Mouse (Mus musculus) gonadal fat pad, adult 2 months (tissue): ENCODE data around the gene Kpnb1. TPM values are rescaled to one million over a fixed set of nuclear protein-coding genes. Genes with fewer than 3 reads are reported as not detected.
"Not testable (repeated sequence)": the region's sequence is repeated elsewhere in the genome, so short reads cannot be mapped to it uniquely, and the experiment has no call there.

Source experiments
- DNase-seq: peaks from one replicate; pipeline ENCODE4 v3.0.0-alpha.2; 2012; ENCODE audit warnings: low read depth
- polyA plus RNA-seq: library from polyadenylated mRNA; depleted of rRNA; stranded (reverse); fragments of >200 nt; gene quantifications from 2 replicates; pipeline ENCODE4 v1.2.3, GENCODE M21; 2012; rRNA removed

The Kpnb1 gene
- 40.4 and 42.5 TPM in 2 replicates for polyA plus RNA-seq

DNA sequence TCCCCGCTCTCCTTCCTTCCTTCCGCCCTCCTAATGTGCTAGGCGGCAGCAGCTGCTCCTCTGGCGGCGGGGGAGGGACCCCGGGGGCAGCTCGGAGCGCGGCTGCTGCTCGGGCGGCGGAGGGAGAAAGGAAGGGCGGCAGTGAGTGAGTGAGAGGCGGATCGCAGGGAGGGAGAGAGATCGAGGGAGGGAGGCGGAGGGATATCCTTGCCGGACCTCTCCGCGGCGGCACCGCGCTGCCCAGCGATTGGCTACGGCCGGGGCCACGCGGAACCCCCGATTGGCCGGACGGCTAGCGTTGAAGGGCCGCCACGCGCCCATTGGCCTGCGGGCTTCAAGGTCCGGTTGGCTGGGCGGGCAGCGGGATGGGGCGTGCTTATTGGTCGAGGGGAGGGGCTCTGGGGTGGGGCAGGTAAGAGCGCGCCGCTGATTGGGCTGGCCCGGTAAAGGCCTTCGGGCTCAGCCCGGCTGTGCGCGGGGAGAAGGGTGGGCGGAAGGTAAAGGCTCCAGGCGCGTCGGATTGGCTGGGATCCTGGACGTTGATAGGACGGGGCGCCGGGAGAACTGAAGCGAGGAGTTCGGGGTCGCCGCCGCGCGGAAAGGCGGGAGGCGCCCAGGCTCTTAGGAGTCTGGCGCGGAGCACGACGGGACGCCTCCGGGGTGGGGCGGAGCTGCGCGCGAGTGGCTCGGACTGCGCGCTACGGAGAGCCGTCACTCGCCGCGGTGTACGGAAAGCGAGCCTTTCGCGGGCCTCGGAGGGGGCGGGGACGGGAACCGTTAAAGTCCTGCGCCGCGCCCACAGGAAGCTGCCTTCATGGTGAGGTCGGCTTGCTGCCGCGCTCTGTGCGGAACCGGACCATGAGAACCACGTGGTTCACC, at the start of gene Kpnb1:
Kpnb1 (minus strand) TSS at position 118 of the 879 bp plus-strand sequence.
- peak; percentile 72 for DNase-seq

DNA sequence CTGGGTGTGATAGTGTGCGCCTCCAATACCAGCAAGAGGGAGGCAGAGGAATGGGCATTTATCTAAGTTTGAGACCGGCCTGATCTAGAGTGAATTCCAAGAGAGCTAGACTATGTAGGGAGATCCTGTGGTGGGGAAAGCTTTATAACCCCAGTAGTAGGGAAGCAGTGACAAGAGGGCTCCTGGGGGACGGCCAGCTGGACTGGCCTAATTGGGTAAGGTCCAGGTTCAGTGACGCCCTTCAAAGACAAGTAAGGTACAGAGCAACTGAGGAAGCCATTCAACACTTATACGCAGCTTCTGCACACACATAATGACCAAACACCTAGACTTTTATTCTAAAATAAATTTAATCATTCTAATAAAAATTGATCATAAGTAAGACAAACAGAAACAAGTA, 44.8 kb upstream of the Kpnb1 start:
- no peak for DNase-seq

DNA sequence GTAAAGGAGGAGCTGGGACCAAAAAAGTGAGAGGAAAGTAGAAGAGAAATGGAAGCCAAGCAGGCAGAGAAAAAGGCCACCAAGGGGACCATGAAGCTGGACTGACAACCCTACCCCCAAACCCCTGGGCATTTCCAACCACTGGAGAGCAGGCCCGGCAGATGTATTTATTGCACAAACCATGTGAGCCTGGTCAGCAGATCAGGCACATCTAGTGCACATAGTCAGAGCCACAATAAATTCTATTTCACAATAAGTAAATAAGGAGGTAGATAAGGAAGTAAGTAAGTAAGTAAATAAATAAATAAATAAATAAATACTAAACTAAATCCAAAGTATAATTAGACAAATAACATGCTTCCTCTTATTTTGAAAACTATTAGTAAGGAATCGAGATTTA, 41.7 kb upstream of the Kpnb1 start:
- no peak for DNase-seq

DNA sequence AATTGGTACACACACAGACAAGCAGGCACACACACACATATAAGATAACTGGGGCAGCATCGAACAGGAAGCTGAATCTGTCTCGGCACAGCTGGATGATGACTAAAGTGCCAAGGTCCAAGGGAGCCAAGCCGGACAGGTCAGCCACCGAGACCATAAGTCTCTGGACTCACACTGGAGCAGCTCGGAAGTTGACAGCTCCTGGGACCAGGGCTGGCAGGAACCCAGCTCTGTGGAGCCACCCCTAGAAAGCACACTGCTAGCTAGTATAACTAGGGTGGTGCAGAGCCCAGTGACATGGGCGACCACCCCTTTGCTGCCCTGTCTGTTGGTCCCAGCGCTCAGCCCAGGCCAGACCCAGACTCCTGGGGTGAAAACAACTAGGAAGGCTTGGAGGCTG, 41.3 kb upstream of the Kpnb1 start:
- no peak for DNase-seq

DNA sequence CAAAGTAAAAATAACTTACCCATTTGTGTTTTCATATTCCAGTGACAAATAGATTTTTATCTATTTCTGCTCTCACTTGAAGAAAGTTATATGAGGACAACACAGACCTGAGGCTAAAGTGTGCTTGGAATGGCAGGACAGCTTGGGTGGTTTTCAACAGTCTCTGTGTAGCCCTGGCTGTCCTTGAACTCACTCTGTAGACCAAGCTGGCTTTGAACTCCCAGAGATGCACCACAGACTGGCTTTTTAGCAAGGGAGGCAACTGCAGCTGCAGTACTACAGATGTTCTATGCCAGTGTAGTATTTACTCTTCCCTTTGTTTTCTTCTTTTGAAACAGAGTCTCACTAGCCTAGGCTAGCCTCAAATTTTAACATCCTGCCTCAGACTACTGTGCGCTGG, 38.5 kb upstream of the Kpnb1 start:
- DNase-seq = no peak

DNA sequence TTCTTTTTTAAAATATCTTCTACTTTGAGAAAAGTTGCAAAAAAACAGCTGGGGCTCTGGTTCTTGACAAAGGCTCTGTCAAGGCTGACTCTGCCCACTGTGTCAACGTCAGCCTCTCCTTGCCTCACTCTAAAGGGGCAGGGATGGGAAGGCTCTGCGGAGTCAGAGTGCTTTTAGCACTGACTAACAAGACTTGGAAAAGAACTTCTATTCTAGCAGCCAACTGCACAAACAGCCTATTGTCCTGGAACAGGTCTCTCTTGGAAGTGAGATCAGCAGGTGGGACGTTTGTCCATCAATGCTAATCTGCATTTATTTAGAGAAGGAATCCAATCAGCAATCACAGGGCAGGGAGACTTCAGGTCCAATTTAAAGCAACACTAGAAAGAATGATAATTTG, 35.8 kb upstream of the Kpnb1 start:
- DNase-seq = no peak

DNA sequence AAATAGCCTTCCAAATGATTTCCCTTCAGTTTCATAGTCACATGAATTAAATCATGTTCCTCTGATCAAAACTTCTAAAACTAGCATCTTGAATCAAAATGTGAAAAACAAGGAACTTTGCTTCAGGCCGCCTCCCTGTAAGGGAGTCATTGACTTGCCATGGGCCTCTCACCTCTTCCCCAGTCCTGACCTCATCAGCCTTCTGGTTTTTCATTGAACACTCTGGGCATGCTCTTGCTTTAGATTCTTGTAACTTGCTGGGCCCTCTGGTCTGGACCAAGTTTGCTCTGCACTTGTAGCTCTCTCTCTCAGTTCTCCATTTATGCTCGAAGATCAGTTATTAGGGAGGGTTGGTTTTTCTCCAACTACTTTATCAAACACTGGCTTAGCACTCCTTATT, 33.9 kb upstream of the Kpnb1 start:
- DNase-seq = no peak

DNA sequence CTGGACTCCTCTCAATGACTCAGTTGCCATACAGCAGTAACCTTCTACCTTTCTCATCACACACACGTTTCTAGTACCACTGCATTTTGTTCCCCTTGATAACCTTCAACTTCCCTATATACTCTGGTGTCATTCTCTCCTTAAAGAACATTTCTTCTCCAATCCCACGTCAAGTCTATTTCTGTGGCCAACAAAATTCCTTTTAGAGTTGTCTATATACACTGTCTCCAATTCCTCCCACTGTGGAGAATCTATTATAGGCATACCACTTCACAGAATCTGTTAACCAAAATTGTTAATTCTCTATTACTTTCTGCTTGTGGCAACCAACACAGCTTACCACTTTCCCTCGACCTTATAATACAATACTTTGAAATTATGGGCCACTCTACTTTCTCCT, 32.5 kb upstream of the Kpnb1 start:
- no peak for DNase-seq

DNA sequence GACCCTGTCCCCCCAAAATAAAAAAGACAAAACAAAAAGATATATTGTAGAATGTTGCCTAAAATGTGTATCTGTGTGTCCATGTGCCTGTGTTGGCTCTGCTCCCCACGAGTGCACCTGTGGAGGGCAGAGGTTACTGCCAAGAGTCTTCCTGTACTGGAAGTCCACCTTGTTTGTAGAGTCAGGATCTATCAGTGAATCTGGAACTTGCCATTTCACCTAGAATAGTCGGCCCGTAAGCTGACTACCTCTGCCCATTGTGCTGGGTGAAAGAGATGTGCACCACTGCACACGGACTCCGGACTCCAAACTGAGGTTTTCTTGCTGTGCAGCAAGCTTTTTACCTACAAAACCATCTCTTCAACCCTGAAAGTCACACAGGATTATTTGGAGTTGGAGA, 26.7 kb upstream of the Kpnb1 start:
- DNase-seq = no peak

DNA sequence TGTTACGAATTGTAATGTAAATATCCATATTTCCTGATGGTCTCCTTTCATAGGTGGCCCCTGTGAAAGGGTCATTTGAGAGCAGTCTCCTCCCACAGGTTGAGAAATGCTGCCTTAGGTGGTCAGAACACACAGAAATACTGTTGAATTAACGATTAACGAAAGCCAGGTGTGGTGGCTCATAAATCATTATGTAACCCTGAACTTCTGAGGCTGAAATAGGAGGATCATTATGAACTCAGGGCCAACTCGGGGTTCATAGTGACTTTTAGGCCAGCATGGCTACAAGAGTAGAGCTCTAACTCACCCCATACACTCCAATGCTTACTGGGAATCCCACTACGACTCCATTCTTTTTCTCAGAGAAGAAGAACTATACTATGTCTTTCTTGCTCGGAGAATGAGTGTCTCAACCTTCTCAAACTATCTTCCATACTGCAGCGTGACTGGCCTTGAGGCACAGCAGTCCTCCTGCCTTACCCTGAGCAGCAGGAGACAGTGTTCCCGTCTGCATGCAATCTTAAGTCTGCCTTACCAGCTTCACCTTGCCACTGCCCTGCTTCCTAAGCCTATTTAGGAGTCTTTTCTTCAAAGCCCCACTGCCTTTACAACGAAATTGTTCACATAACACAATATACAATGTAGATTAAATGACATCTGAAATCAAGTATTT, 23.2 kb upstream of the Kpnb1 start:
- no peak for DNase-seq

DNA sequence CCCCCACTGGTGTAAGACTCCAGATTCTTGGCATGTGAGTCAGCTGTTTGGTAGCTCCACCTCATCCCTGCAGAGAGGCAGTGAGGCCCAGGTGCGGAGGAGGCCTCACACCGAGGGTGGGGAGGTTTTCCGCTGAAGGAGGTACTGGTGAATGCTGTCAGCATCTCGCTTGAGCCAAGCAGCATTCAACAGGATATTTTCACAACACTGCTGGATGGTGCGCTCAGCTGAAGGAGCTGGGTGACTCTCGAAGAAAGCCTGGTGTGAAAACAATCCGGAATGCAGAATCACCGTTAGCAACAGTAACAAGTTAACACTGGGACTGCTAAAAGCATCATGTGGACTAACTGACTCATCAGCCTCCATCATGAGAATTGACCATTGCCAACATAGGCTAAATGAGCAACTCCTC, 19.3 kb upstream of the Kpnb1 start:
- no peak for DNase-seq

DNA sequence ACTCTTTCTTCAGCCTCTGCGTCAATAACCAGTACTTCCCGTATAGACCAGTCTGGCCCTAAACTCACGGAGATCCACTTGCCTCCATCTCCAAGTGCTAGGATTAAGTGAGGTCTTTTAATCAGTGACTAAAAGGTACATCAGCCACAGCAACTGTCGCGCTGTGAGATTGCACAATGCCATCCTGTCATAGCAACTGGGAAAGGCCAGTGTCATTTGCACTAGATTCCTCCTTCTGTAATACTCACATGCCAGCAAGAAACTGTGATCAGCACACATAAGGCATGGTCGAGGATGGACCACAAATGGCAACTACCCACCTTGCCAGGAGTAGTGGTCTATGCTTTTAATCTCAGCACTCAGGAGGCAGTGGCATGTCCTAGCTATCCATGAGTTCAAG, 11.8 kb upstream of the Kpnb1 start:
- DNase-seq = no peak

DNA sequence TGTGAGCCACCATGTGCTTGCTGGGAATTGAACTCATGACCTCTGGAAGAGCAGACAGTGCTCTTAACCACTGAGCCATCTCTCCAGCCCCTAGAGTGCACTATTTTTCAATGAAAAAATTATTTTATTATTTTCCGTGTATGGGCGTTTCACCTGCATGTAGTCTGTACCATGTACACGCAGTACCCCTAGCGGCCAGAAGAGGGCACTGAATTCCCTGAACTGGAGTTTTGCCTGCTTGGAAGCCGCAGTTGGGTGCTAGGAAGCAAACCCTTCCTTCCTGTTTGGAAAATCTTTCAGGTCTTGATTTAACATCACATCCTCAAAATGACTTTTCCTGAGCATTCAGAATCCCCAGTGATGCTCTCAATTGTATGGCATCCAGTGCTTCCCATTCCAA, 10.9 kb upstream of the Kpnb1 start:
- no peak for DNase-seq

DNA sequence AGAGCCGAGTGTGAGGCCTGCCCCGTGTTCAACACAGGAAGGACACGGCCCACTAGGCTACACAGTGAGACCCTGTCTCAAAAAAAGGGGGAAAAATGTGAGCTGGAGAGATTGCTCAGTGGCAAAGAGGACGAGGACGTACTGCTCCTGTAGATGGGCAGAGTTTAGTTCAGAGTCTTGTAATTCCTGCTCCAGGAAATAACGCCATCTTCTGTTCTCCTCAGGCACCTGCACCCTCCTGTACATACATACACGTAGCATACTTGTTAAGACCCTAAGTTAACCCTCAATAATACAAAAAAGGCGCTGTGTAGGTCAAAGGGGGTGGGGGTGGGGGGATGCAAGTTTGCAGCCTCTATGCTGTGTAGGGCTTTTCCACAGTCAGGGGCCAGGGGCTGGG, 9.3 kb upstream of the Kpnb1 start:
- no peak for DNase-seq

DNA sequence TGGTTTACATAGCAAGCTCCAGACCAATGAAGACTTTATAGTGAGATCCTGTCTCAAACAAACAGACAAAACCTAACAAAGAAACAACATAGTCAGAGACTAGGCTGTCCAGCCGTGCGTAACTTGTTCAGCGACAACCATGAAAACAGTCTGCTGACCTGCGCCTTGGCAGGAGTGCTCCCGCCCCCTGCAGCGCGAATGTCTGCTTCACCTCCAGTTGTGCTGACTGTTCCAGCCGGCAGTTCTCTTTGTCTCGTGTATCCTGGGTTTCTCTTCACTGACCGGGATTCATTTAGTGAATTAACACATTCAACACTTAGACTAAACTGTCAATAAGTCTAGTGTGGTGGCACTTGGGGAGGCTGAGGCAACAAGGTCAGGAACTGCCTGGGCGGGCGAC, 8.9 kb upstream of the Kpnb1 start:
- DNase-seq = no peak

DNA sequence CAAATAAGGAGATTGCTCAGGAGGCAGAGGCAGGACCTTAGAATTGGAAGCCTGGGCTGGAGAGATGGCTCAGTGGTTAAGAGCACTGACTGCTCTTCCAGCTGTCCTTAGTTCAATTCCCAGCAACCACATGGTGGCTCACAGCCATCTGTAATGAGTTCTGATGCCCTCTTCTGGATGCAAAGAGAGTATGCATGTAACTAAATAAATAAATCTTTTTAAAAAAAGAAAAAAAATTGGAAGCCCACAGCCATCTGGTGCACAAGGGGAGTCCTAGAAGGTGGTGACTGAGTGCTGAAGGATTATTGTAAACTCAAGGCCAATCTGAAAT, 4.9 kb upstream of the Kpnb1 start:
- no peak for DNase-seq

DNA sequence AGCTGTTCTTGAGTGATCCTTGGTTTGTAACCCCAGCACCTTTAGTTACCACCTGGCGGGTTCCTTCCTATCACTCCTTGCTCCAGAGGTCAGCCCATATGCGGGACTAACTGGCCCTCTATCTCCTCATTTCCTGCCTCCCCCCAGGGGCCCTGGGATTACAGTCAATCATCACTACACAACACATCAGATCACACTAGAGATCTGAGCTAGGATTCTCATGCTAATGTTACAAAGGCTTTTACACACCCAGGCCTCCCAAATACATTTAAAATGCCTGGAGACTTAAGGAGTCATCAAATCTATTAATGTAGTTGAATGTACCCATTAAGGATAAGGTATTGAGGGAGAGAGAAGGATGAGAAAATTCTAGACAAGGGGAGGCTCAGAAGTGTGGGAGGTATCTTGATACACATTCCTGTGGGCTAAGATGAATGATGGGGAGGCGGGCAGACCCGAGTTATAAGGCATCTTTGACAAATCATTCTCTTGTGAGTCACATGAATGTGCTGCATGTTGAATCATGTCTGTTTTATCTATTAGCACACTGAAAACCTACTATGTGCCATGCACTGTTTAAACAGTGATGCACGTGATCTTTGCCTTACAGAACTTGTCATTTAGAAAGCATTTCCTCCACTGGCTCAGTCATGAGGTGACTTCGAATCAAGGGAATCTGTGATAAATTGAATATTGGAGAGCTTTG, 4.4 kb upstream of the Kpnb1 start:
- DNase-seq = no peak

DNA sequence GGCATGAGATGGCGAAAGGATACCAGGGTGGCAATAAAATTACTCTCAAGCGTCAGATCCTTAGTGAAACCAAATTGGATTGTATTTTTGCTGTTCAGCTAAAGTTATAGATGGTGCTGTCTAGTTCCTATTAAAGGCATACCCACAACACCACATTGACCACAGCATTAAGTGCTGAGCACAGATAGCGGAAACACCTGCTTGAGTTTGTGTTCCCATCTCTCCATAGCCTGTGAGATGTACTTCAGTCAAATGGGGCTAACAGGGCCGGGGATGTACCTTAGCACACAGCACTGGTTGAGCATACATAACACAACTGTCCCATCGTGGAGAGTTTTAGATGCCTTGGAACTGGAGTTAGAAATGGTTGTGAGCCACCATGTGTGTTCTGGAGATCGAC, 3.3 kb upstream of the Kpnb1 start:
- no peak for DNase-seq

DNA sequence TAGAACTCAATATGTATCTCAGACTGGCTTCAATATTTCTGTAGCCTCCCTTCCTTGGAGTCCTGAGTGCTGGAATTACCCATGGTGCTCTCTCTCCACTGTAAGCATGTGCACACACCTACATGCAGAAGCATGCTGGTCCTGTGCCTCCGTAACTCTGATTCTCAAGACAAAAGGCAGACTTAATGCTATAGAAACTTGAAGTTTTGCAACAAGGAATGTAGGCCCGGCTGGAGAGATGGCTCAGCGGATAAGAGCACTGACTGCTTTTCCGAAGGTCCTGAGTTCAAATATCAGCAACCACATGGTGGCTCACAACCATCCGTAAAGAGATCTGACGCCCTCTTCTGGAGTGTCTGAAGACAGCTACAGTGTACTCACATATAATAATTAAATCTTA, 2.0 kb upstream of the Kpnb1 start:
- DNase-seq = not testable (repeated sequence)

DNA sequence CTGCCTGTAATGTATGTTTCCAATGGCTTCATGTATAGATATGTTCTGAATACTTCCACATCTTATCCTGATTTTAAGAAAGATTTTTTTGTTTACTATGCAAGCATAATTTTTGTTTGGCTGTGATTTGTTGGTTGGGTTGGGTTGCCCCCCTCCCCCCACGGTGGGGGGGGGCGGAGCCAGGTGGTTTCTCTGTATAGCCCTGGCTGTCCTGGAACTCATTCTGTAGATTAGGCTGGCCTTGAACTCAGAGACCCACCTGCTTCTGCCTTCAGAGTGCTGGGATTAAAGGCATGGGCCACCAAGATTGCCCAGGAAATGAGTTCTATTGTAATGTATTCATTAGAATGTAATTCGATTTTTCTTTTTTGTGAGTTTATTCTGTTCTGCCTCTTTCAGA, 1.6 kb upstream of the Kpnb1 start:
- DNase-seq = no peak

DNA sequence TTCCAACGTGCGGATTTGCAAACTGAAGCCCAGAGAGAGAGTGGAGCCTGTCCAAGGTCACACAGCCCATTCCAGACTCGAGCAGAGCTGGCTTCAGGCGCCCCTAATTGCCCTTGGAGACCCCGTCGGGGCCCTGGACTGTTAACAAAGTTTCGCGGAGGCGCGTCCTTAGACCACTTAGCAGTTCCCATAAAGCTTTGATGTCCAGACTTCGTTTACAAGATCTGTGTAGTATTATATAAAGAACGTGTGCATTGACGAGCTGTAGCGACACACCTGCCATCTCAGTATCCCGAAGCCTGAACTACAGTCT, 918 bp upstream of the Kpnb1 start:
- no peak for DNase-seq

DNA sequence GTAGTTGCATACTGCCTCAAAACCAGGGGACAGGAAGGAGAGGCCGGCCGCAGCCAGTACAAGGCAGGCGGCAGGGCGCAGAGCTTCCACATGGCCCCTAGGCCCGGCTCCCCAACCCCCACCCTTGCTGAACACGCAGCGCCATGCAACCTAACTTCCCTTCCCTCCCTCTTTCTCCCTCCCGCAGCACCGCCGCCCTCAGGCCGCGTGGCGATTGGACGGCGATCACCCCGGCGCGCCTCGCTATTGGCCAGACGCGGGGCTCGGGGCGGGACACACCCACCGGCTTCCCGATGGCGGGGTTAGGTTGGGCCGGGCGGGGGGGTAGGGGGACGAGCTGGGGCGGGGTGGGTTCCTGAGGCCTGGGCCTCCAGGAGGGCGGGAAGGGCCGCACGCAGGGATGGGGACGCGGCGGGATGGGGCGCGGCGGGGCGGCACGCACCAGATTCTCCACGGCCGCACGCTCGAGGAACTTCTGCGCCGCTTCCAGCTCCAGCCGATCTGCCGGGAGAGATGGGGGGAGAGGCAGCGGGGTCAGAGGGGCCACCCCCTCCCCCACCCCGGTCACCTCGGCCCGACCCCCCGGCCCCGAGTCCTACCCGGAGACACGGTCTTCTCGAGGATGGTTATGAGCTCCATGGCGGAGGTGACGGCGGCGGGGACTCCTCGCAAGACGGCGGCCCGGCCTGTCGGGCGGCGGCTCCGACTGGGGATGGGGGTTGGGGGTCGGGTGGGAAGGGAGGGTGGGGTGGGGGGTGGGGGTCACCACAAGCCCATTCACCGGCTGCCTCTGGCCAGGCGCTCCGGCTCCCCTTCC, 526 bp downstream of the Kpnb1 start:
- DNase-seq = peak; percentile 41
